Mouse (Mus musculus): Measurements from ENCODE around the gene B3gntl1.

B3gntl1 gene

DNA sequence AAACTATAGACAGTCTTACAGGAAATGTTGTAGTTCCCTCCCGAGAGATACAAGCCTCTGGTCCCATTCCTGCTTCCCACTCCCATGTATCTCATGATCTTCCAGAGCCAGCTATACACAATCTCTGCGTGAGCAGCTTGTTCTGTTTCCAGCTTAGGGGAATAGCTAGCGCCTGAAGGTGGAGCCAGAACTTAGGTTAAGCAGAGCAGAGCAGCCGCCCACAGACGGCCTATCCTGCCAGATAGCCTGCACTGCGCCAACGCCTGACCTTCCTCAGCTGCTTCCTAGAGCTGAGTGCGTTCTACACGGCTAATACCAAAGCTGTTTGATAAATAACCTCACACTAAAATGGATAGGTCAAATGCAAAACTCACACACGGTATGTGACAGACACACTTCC is 23.1 kb downstream of the B3gntl1 start:
- DNase-seq (ENCODE audit: low spot score in 2 of 2) = no peak

GRCm38 (mm10) chr11:121648166-121648565 is 24.8 kb downstream of the B3gntl1 start:
- DNase-seq (ENCODE audit: low spot score in 2 of 2) = no peak

GRCm38 (mm10) chr11:121647321-121647720 is 25.6 kb downstream of the B3gntl1 start:
- DNase-seq (ENCODE audit: low spot score in 2 of 2) = no peak

GRCm38 (mm10) chr11:121645394-121645793 is 27.6 kb downstream of the B3gntl1 start:
- no peak for DNase-seq (ENCODE audit: low spot score in 2 of 2)

DNA sequence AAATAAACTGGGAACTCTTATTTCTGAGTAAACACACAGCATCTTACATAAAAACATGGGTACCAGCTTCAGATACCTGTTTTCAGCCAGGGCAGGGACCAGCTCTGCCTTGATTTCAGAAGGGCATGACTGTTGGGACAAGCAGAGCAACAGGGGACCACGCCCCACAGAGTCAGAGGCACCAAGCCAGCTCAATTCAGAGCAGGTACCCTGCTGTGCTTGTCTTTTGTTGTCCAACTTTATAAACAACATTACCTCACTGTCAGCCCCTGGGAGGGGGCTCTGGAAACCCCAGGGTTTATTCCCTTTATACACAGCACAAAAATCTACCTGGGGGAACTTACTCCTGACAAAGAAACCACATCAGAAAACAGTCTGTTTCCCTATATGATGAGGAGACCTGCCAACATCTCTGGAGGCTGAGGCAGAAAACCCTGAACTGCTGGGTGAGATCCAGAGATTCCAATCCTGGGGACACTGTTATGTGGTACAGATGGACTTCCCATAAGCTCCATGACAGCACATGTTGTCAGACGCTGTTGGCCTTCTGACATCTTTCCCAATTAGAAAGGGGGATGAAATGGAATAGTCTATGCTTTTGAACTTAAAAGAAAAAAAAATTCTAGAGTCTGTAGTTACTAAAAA is 31.3 kb downstream of the B3gntl1 start:
- DNase-seq (ENCODE audit: low spot score in 2 of 2) = no peak

DNA sequence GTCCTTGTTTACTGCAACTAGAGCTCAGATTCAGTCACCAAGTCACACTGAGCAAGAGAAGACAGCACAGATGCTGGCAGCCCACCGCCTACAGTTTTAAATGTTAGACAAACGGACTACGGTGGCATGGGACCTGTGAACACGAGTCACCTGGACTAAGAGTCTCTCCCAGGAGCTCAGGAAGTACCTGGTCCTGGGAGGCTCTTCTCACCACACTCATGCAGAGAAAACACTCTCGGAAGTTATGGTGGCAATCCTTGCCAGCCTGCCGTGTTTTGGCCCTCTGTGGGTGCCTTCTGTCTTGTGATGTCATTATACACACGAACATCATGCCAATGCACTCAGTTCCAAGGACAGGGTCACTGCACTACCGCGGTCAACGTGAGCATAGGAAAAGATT is 36.3 kb downstream of the B3gntl1 start:
- DNase-seq (ENCODE audit: low spot score in 2 of 2) = no peak

DNA sequence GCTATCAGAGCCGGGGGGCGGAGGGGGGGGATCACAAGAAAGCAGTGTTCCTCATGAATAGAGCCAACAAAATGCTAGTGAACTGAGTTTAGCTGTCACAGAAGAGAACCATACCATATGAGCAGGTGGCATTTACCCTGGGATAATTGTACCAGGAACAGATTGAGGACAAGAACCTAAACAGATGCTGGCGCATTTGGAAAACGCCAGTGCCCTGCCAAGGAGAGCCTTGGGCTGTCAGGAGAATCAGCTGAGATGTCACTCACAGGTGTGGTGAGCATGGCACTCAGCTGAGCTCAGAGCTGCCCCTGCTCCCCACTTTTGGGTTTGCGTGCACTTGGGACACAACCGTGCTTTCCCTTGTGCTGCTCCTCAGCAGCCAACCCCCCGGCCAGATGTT is 41.5 kb downstream of the B3gntl1 start:
- DNase-seq (ENCODE audit: low spot score in 2 of 2) = no peak

DNA sequence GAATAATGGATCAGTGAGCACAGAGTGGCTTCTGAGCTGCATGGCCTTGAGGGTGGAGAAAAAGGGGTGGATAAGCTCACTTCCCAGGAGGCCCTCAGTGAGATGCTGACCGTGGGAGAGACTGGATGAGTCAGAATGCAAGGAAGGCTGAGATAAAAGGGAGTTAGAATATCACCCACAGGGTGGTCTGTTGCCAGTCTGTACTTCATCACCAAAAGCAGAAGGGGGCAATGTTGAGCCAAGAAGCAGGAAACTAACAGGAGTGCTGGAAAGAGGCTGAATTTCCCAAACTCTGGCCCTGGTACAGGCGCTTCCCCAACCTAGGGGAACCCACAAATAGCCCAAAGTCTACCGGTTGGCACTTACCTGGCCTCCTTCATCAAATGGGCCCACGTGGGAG is 42.5 kb downstream of the B3gntl1 start:
- DNase-seq (ENCODE audit: low spot score in 2 of 2) = no peak

GRCm38 (mm10) chr11:121629529-121629928 is 43.4 kb downstream of the B3gntl1 start:
- no peak for DNase-seq (ENCODE audit: low spot score in 2 of 2)

GRCm38 (mm10) chr11:121627521-121627920 is 45.4 kb downstream of the B3gntl1 start:
- DNase-seq (ENCODE audit: low spot score in 2 of 2) = no peak

GRCm38 (mm10) chr11:121625007-121625406 is 47.9 kb downstream of the B3gntl1 start:
- no peak for DNase-seq (ENCODE audit: low spot score in 2 of 2)

DNA sequence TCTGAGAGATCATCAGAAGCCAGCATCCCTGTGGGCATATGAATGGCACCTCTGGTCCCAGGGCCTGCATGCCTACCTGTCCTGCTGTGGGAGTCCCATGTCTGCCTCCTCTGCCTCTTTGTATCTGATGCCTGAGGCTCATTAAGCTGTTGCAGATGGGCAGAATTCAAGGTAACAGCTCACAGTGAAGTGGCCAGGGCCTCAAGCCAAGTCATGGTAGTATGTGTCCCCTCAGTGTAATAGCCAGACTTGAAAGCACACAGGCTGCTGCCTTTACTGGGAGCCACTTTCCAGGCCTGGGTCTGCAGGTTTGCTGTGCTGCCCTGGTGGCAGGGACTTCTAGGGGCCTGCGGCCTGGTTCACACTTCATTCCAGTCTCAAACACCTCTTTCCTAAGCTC is 55.6 kb downstream of the B3gntl1 start:
- no peak for DNase-seq (ENCODE audit: low spot score in 2 of 2)

GRCm38 (mm10) chr11:121616501-121616900 is 56.5 kb downstream of the B3gntl1 start:
- no peak for DNase-seq (ENCODE audit: low spot score in 2 of 2)

- DNase-seq (ENCODE audit: low spot score in 2 of 2) = no peak
Measured at GRCm38 (mm10) chr11:121615961-121616485, 56.9 kb downstream of the B3gntl1 start.

- no peak for DNase-seq (ENCODE audit: low spot score in 2 of 2)
Measured at GRCm38 (mm10) chr11:121610976-121611375, 62.0 kb downstream of the B3gntl1 start.

- DNase-seq (ENCODE audit: low spot score in 2 of 2) = no peak
Measured at GRCm38 (mm10) chr11:121605604-121606003, 67.3 kb downstream of the B3gntl1 start.

GRCm38 (mm10) chr11:121601422-121601821 is 71.5 kb downstream of the B3gntl1 start:
- DNase-seq (ENCODE audit: low spot score in 2 of 2) = no peak

- no peak for DNase-seq (ENCODE audit: low spot score in 2 of 2)
Measured at GRCm38 (mm10) chr11:121597254-121597653, 75.7 kb downstream of the B3gntl1 start.

DNA sequence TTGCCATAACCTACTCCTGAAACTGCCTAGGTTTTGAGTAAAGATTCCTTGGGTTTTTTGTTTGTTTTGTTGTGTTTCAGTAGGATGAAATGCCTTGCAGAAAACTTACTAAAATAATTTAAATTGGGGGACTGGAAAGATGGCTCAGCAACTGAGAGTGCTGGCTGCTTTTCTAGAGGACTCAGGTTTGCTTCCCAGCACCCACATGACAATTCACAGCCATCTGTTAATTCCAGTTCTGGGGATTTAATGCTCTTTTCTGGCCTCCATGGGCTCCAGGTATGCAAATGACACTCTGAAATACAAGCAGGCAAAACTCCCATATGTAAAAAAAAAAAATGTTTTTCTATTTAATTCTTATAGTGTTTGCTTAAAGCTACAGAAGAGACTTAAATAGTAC is 91.1 kb downstream of the B3gntl1 start:
- DNase-seq (ENCODE audit: low spot score in 2 of 2) = no peak

Measured in natural killer cell, adult 2 months (primary cell).